Mouse (Mus musculus) T-helper 1 cell (primary cell): Measurements from ENCODE around the gene Ghr.

Experiments
- in situ Hi-C: fragments of 300-600 bp; cut with MboI, MseI; formaldehyde crosslinking; loops from one replicate; pipeline ENCODE4 v1.15.1; 2025; ENCODE audit warnings: high pct_unique_total_duplicates

Ghr gene

GRCm38 (mm10) chr15:3582807-3583636 is at the start of gene Ghr:
Gene Ghr, minus strand, starts transcription at chr15:3583492.
- in situ Hi-C loops, result loop anchor here (25.0 kb wide), 1 partner anchor 371 kb away; no protein-coding TSS in a partner anchor

DNA sequence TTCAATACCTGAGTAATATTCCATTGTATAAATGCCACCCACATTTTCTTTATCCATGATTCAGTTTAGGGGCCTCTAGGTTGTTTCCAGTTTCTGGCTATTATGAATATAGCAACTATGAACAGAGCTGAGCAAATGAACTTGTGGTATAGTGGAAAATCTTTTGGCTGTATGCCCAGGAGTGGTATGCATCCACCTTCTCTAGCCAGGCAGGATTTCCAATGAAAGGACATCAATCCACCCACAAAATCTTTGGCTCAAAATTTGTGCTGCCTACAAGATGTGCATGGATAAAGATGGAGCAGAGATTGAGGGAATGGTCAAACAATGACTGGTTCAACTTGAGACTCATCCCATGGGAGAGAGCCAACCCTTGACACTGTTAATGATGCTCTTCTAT is 39.5 kb upstream of the Ghr start:
- in situ Hi-C loops, result no loop called here

- in situ Hi-C loops, result no loop called here
Measured at GRCm38 (mm10) chr15:3620368-3620767, 37.1 kb upstream of the Ghr start.

GRCm38 (mm10) chr15:3618311-3618710 is 35.0 kb upstream of the Ghr start:
- in situ Hi-C loops, result no loop called here

- in situ Hi-C loops, result no loop called here
Measured at GRCm38 (mm10) chr15:3611961-3612360, 28.7 kb upstream of the Ghr start.

- in situ Hi-C loops, result no loop called here
Measured at GRCm38 (mm10) chr15:3607951-3608350, 24.7 kb upstream of the Ghr start.

GRCm38 (mm10) chr15:3602098-3602486 is 18.8 kb upstream of the Ghr start:
- in situ Hi-C loops, result no loop called here

GRCm38 (mm10) chr15:3601422-3602097 is 18.3 kb upstream of the Ghr start:
- in situ Hi-C loops, result no loop called here

- in situ Hi-C loops, result loop anchor here (25.0 kb wide), 1 partner anchor 376 kb away; no protein-coding TSS in a partner anchor
Measured at GRCm38 (mm10) chr15:3587879-3588278, 4.6 kb upstream of the Ghr start.

DNA sequence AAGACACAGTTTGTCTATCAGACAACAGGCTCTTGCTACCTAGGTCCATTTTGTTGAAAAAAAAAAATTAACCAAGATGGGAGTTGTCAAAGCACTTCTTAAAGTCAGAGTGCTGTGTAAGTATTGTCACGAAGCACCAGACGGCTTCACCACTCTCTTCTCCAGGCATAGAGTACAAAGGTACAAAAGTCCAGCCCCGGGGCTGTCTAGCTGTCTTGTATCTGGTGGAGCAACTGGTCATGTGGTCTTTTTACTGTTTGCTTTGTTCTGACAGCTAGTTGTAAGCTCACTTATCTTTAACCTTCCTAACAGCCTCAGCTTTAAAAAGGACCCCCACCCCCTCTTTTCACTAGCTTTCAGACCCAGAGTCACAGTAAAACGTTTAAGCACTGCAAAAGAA is 1.1 kb upstream of the Ghr start:
- in situ Hi-C loops, result loop anchor here (25.0 kb wide), 1 partner anchor 372 kb away; no protein-coding TSS in a partner anchor

DNA sequence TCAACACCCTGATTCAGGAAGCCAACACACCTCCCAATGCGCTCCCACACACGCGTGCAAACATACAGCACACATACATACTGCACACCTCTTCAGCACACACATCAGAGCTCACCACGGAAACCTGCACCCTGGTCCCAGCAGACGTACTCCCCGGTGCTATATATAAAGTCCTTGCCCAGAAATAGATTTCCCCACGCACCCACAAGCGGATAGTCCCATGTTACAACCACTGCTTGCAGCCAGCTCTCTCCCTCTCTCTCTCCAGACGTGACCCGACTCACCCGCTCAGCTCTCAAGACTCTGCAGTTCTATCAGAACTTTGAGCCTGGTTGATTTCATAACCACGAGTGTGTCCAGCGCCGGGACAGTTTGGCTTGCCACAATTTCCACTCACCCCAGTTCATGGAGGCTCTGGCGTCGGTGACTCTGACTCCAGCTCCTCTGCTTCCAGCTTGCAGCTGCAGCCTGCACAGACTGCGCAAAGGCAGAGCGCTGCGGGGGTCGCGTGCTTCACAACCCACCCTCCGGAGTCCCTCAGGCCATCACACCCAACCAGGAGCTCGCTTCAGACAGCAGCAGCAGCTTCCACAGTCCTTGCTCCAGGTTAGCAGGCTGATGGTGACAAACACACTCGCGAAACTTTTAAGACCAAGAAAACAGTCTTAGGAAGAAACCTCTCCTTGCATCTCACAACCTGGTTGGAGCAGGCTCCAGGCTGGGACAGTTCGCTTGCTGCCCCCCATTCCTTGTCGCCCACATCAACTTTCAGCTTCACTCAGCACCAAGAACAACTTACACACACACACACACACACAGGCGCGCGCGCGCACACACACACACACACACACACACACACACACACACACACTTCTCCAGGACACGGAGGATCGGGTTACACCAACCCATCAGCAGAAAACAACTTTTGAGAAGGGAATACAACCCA is 1.2 kb downstream of the Ghr start:
- in situ Hi-C loops, result loop anchor here (25.0 kb wide), 1 partner anchor 370 kb away; no protein-coding TSS in a partner anchor

DNA sequence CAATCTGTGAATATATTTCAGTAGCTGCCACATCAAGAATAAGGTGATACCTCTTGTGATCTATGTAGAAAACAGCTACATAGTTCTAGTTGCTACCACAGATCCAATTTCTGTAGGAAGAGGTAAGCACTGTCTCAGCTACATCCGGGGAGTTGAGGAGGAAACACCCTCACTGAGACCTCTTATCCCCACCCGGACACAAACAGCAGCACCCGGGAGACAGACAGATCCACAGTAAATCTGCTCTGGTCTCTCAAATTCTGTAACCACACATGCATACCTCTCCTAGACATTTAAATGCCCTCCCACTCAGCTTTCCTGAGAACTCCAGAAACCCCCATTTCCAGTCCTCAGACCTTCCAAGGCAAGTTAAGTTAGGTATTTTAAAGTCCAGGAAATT is 2.0 kb downstream of the Ghr start:
- in situ Hi-C loops, result loop anchor here (25.0 kb wide), 1 partner anchor 369 kb away; no protein-coding TSS in a partner anchor

DNA sequence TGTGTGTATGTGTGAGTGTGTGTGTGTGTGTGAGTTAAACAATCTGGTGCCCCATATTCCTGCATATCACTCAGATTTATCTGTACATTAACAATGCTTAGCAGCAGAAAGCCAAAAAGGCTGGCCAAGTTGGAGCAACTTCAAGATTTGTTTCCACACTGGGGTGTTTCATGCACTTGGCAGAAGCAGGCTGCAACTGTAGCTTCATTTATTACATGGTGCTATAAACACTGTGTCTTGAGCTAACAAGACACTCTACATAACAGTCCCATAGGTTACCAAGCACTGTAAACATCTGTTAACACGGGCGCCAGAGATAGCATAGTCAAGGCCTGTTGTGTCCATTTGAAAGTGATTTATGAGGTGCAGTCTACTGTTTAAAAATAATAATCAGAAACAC is 3.1 kb downstream of the Ghr start:
- in situ Hi-C loops, result loop anchor here (25.0 kb wide), 1 partner anchor 368 kb away; no protein-coding TSS in a partner anchor

DNA sequence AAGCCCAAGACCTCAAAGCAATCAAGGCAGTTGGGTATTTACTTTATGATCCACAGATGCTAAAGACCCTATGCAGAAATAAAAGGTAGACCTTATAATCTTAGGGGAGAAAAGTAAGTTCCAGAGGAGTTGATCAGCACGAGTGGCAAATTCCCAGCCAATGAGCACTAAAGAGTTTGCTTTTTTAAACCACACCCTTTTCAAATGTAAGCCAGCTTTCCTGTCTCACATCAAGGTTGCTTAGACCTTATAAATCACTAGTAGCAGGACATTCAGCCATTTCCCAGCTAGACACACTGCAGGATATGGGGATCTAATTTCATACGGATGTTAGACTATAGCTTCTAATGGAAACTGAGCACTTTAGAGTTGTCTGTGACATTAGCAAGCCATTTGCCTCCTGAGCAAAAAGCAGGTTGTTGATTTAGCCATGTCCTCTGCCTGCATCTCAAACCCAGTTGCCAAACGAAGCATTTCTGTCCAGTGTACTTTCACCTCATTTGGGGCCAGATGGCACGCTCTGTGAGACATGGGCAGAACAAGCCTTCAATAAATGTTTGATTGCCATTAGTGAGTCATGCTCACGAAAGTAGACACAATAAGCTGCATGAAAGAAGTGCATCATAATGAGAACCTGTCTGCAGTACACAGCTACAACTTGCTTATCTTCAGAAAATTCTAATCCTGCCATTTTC is 4.9 kb downstream of the Ghr start:
- in situ Hi-C loops, result loop anchor here (25.0 kb wide), 1 partner anchor 366 kb away; no protein-coding TSS in a partner anchor

DNA sequence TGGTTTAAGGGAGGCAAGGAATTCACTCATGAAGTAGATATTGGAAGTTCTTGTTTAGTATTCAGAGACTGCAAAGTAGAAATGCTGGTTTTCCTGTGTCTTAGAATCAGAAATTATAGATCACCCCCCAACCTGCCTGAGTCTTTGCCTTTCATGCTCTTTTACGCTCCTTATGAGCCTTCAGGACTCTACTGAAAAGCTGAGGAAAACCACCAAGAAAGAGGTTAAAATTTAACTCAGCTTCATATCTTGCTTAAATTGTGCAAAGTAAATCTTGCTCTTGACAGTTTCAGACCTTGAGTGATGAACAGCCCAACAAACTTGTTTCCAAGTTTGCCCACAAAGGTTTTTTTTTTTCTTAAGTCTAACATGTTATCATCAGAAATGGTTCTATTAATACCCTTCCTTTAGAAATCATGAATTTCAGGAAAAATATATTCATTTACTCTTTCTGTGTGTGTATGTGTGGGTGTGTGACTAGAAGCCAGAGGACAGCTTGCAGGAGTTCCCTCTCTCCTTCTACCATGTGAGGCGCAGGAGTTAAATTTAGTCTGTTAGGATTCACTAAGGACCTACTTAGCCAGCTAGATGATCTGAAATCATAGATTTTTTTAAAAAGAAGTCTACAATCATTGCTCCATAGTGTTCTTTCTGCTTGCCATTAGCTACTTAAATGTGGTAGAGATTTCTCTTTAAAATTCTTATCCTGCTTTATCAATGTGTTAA is 14.0 kb downstream of the Ghr start:
- in situ Hi-C loops, result no loop called here

- in situ Hi-C loops, result no loop called here
Measured at GRCm38 (mm10) chr15:3564570-3564969, 18.7 kb downstream of the Ghr start.

DNA sequence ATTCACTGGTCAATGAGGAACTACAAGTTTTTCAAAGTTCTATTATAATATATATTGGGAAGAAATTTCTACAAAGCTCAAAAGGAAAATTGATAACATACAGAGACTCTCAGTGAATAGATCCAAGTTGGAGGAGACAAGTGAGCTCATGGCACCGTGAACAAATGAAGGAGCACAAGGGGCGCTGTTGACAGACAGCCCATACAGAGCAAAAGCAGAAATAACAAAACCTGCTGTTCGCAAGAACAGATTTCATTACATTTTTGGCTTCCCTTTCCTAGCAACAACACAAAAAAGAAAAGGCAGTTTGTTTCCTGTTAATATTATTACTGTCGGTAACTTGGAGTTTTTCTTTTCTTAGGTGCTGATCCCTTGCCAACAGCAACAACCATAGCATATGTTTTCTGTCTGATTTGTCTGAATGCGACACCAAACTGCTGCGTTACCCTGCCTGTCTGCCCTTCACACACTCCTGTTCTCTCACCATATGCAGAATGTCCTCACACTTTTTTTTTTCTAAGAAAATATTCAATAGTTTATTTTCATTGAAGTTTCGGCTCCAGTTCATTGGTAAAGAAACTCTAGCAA is 19.3 kb downstream of the Ghr start:
- in situ Hi-C loops, result no loop called here

- in situ Hi-C loops, result no loop called here
Measured at GRCm38 (mm10) chr15:3563473-3563872, 19.8 kb downstream of the Ghr start.

DNA sequence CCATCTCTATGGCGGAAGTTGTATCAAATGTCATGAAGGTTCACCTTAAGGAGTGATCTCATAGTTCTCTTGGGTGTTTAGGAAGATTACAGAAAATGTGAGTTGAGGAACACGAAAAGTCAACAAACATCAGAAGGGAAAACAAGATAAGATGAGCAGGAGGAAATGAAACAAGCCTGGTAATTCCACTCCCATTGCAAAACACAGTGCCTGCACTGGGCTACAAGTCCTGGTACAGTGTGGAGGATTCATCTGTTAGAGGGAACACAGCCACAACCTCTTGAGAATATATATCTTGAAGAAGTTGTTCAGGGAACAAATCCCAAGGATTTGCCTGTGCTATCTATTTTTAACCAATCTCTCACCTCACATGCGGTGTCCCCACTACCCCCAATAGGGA is 24.8 kb downstream of the Ghr start:
- in situ Hi-C loops, result no loop called here

- in situ Hi-C loops, result no loop called here
Measured at GRCm38 (mm10) chr15:3544289-3544688, 39.0 kb downstream of the Ghr start.
